Mouse (Mus musculus) layer of hippocampus, adult 9-10 months (tissue): Measurements from ENCODE around the gene Fam129a.

Experiments
- DNase-seq: peaks from one replicate; pipeline ENCODE4 v3.0.0; 2022; ENCODE audit warnings: low spot score

The Fam129a gene

GRCm38 (mm10) chr1:151626631-151627030 is 55.6 kb downstream of the Fam129a start:
- DNase-seq = no peak

DNA sequence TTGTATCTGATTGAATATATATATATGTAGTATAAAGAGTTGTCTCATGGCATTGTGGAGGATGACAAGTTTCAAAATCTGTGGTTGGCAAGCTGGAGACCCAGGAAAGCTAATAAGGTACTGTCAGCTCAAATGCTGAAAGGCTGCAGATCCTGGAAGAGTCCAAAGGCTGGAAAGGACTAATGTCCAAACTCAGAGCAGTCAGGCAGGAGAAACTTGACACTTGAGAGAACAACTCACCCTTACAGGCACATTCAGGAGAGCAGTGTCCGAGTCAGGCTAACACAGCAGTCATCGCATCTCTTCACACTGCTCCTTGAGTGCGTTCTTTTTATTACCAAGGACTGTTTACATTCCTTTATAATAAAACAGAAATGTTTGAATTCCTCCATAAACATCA is 56.2 kb downstream of the Fam129a start:
- no peak for DNase-seq

GRCm38 (mm10) chr1:151629591-151630250 is 58.7 kb downstream of the Fam129a start:
- DNase-seq = no peak

- DNase-seq = no peak
These were observed 59.3 kb downstream of the Fam129a start for GRCm38 (mm10) chr1:151630251-151630628.

DNA sequence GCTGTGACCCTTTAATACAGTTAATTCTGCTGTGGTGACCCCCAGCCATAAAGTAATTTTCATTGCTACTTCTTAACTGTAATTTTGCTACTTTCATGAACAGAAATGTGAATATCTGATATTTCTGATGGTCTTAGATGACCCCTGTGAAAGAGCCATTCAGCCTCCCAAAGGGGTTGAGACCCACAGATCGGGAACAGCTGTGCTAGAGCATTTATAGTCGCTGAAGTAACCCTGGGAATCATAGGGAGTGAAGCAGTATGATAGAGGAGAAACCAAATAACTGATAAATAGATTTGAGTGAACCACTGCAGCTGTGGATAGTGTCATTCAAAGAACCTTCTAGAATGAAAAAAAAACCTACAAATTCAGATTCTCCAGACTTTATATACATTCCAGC is 60.1 kb downstream of the Fam129a start:
- no peak for DNase-seq

GRCm38 (mm10) chr1:151631703-151632294 is 60.8 kb downstream of the Fam129a start:
- DNase-seq = no peak

DNA sequence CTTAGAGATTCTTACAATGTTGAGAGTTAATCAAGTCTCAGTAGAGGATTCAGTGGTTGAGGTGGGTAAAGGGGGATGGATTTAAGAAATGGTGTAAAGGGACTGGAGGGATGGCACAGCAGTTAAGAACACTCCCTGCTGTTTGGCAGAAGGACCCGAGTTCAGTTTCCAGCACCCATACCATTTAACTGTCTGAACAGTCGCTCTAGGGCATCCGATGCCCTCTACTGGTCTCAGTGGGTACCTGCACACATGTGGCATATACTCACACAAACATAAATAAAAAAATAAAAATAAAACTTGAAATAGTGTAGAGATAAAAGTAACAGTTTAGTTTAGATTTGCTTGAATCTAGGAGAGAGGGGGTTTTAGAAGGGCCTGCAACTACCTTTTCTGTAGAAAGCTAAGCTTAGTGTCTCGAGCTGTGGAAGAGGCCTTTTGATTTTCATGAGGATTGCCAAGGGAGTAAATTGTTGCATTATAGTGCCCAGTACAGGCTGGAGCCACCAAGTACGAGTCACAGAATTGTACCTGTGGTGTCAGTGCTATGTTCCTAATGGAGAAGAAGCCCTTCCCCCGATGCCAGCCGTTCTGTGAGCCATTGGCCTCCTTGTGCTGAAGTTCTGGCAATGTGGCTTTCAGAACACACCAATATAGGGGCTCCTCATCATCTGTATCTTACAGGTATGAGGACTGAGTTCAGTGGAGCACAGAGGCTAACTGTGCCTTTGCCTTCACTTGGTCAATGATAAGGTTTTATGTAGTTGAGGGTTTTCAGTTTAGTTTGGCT is 61.8 kb downstream of the Fam129a start:
- DNase-seq = no peak

DNA sequence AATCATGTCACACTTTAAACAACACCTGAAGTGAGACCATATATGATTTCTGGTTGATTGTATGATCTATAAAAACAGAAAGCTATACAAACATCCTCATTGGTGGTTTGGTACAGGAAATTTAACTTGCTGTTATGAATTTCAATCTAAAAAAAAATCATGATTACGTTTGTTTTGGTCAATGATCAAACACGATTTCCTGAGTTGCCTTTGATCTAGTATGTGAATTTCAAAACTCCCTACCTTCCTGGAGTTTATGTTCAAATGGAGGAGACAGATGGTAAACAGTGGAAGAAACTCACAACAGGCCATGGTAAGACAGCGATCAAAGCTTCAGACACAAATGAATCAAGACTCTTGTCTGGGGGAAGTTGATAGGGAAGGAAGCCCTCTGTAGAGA is 65.7 kb downstream of the Fam129a start:
- DNase-seq = no peak

GRCm38 (mm10) chr1:151637351-151637922 is 66.5 kb downstream of the Fam129a start:
- no peak for DNase-seq

- no peak for DNase-seq
These were observed 67.4 kb downstream of the Fam129a start for GRCm38 (mm10) chr1:151638357-151638756.

DNA sequence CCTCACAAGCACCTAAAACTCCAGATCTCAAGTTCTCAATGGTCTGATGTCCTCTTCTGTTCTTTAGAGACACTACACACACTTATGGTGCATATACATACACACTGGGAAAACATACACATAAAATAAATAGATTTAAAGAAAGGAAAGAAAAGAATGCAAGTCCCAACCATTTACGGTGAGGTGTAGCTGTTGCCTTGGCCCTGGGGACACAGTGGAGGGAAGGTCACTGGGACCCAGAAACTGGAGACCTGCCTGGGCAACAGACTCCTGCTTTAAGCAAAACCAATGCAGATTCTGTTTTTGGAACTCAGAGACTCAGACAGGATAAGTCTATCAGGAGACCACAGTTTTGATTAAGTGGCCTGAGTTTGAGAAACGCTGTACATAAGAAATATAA is 67.8 kb downstream of the Fam129a start:
- no peak for DNase-seq

DNA sequence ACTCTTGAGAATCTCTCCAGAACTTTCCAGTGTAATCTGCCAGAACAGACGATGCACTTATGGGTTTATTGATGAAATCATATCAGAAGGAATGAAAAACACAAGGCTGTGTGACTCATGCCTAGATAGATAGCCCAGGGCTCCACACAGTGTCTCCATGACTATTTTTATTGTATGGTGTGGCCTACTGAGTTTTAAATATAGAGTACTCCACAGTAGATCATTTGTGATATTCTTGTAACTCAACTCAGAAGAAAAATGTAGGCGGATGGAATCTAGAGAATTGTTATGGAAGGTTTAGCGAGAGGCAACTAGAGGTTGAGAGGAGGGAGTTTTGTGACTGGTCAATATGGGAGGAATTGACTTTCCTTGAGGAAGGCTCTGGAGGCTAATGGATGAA is 75.4 kb downstream of the Fam129a start:
- DNase-seq = no peak

DNA sequence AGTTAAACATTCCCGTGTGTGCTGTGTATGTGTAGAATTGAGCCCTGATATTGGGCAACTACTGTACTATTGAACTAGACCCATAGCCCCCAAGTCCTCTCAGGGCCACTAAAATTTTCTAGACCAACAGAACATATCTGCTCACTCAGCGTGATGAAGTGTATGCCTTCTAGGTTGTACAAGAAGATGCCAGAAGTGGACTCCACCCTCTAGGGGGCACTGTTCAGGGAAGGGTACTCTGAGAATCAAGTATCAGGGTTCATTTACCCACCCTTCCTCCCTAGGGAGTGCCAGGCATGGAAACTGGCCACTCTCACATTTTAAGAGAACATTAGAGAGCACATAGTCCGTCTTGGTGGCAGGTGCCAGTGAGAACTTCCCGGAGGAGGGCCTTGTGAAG is 77.1 kb downstream of the Fam129a start:
- DNase-seq = no peak

DNA sequence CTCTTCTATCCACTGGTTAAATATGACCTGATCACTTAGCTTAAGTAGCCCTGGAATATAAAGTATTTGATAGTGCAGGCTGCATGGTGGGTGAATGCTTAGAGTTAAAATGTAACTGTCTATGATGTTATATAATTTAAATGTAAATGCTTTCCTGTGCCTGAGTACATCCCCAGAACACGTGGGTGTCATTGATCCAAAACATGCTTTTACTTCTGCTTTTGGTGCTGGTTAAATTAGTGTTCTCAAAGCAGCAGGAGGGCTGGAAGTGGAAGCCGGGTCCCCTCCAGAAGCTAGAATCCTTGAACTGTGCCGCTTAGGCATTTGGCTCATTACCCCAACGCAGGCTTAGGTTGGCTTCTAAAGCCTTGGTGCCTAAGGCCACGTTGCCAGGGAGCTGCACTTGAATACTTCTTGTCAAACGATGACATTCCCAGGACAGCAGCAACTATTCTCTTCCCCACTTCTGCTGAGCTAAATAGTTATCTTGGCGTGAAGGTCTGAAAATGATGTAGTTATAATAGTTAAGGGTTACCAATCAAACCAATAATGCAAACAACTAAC is 86.1 kb downstream of the Fam129a start:
- DNase-seq = no peak

DNA sequence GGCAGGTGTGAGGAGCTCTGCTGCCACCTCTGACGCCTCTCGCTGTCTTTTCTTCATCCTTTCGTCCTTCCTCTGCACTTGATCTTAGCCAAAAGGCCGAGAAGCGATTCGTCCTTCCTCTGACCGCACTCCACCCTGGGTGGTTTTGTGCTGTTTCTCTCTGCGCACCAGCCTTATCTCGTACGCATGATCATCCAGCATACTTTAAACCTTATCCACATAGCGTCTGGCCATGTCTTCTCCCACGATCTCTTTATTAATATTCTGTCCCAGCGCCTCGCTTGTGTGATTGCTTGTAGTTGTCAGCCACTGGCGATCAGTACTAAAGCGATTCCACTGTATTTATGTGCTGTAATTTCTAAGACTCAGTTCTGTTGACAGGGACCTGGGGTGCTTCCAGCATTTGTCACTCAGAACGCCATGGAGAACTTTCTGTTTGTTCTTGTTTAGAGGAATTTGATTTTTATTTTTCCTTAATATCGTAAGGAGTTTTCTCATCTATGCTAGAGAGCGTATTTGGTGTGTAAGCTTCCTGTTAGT is 87.4 kb downstream of the Fam129a start:
- DNase-seq = no peak

- no peak for DNase-seq
These were observed 88.7 kb downstream of the Fam129a start for GRCm38 (mm10) chr1:151659636-151660035.

GRCm38 (mm10) chr1:151660251-151660650 is 89.3 kb downstream of the Fam129a start:
- DNase-seq = no peak

GRCm38 (mm10) chr1:151660883-151661282 is 89.9 kb downstream of the Fam129a start:
- DNase-seq = no peak

DNA sequence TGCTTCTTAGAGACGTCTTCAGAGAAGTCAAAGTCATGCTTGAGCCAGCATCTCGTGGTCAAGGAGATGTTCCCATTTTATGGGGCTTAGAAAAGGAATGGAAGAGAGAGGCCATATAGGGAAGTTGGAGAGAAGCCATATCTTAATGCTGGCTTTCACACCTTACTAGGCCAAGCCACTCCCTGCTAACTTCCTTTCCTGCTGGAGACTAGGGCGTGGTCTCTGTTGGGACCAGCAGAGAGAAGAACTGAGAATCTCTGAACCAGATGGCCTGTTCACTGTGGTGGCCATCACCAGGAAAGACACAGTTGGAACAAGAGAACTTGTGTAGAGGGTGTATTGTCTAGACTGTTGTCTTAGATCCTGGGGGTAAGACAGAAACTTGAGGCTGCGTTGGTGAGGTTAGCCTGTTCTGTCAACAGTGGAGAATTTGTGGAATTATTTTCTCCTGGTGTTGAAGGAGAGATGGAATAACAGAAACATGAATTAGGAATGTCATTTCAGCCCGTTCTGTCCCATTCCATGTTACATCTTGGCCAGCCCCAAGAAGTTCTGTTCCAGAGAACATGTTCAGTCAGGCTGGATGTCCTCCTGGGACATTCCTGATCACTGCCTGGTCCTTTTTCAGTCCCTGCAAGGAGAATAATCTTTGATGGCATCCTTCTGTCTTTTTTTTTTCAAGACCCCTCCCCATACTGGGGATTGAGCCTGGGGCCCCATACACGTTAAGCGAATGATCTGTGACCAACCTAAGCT is 90.9 kb downstream of the Fam129a start:
- DNase-seq = no peak

- no peak for DNase-seq
These were observed 92.0 kb downstream of the Fam129a start for GRCm38 (mm10) chr1:151662958-151663357.

- DNase-seq = no peak
These were observed 93.4 kb downstream of the Fam129a start for GRCm38 (mm10) chr1:151664384-151664783.
